Mouse (Mus musculus) left cerebral cortex, postnatal 25 days (tissue): Measurements from ENCODE around the gene Treml2. TPM values are rescaled to one million over a fixed set of nuclear protein-coding genes. Genes with fewer than 3 reads are reported as not detected.
A peak's percentile ranks its signal among the peaks of the same experiment; 100 is the strongest.
"Not testable (repeated sequence)": the region's sequence is repeated elsewhere in the genome, so short reads cannot be mapped to it uniquely, and the experiment has no call there.

Source experiments
- DNase-seq, 2 experiments: peaks; one replicate each; pipeline ENCODE4 v3.0.0; 2022; ENCODE audit warnings: low spot score in 2 of 2, mixed read lengths in 1 of 2
- intact Hi-C: fragments of 180-260 bp; cut with DNase I; formaldehyde crosslinking; loops from one replicate; pipeline ENCODE4 v1.15.1; 2025
- total RNA-seq, 2 experiments: library from RNA; stranded (reverse); gene quantifications; 2 replicates each; pipeline ENCODE4 v1.2.3; 2021

Gene Treml2
- total RNA-seq, 2 experiments from 2014 or later = 0.18 to 0.57 TPM

GRCm38 (mm10) chr17:48286765-48287164 lies 12.5 kb upstream of the Treml2 start:
- no peak for DNase-seq
- intact Hi-C loops = loop anchor here (5.0 kb wide), 1 partner anchor 41 kb away; no protein-coding TSS in a partner anchor

- intact Hi-C loops = loop anchor here (5.0 kb wide), 1 partner anchor 40 kb away; no protein-coding TSS in a partner anchor
- peak in 1 of 2 experiments; percentile 15 for DNase-seq
Observed at GRCm38 (mm10) chr17:48287276-48287675, 12.0 kb upstream of the Treml2 start.

DNA sequence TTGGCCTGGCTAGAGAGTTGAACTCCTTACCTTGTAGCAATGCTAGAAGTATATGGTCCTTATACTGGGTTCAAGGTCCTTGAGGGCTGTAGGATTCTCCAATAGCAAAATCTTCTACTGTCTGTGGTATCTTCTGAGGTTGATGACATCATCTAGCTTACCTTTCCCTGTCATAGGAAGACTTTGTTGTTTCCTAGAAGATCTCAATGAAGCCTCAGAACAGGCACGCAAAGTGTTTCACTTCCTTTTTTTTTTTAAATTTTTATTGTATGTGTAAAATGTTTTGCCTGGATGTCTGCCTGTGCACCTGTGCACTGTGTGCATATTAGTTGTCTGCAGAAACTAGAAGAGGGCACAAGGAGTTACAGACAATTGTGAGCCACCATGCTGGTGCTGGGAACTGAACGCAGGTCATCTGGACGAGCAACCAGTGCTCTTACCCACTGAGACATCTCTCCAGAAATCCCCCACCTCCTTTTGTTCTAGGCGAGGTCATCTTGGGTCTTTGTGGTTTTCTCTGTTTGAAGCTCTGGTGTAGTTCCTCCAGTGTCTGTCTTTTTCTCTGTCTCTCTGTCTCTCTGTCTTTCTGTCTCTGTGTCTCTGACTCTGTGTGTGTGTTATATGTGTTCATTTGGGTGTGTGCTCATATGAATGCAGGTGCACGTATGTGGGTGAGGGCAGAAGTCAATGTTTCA lies 5.7 kb upstream of the Treml2 start:
- intact Hi-C loops = no loop called here

GRCm38 (mm10) chr17:48299756-48300155 lies 458 bp downstream of the Treml2 start:
- no peak for DNase-seq
- intact Hi-C loops = no loop called here

More for the DNA sequence above, 5.7 kb upstream of the Treml2 start:
- no peak for DNase-seq

DNA sequence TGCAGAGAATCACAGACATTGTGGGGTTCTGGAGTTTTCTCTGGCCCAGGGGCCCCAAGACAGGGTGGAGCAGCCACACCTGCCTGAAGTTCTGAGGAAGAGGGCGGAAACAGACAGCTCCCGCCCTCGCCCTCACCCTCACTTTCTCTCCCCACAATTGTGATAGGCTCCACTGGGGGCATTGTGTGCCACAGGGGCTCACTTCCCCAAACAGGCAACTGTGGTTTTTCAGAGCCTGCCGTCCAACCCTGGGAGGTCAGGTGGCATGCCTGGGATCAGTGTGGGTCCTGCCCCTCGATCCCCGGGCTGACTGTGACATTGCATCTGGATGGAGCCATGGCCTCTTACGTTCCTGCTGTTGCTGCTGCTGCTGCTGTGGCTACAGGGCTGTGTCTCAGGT lies 901 bp downstream of the Treml2 start:
- intact Hi-C loops = no loop called here
- DNase-seq = no peak

DNA sequence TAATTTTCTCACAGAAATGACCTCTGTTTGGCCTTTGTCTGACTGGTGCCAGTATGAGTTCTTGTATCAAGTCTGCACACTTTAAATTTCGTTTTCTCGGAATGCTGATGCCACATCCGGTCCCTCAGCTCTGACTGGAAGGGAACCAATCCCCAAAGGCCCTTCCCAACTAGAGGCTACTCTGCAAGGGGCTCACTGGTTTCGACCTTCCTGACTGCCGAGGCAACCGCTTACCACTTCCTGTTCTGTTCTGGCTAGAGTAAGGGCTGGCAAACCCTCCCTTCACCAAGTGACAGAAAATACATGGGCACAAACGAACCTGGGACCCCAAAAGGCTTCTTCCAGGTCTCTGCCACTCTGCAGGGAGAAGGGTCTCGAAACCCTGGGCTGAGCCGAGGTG lies 1.6 kb downstream of the Treml2 start:
- intact Hi-C loops = no loop called here
- peak in 1 of 2 experiments; percentile 8 for DNase-seq

DNA sequence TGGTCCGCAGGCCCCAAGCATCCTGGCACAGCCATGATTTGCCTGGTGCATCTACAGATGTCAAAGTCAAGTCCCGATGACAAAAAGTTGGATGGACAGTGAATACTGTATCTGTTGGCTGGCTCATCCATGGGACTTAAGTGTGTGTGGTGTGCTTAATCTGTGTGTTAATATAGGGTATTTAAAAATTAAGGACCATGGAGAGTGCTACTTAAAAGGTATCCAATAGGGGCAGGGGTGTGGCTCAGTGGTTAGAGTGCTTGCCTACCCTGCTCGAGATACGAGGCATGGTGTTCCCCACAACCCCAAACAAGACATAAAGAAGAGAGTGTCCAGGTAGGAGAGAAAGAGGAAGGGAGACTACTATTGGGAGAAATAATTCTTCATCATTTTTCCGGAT lies 2.5 kb downstream of the Treml2 start:
- intact Hi-C loops = no loop called here
- no peak for DNase-seq

DNA sequence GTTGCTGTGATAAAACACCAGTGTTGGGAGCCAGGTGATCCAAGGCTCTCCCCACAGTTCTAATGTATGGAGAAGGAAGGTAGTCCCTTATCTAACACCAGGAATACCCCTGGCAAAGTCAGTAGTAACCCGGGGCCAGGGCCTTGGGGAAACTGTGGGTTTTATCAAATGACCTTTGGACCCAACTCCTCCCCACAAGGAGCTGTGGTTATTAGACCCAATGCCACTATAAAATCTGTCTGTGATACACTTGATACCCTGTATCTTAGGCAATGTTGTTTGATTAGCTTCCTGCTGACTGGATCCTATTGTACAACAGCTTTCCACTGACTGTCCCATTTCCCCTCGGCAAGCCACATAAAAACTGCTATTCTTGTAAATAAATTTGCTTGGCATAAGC lies 12.8 kb downstream of the Treml2 start:
- intact Hi-C loops = no loop called here
- no peak for DNase-seq

- DNase-seq = not testable (repeated sequence)
- intact Hi-C loops = loop anchor here (5.0 kb wide), 1 partner anchor 149 kb away; the partner anchor contains the start of gene A530064D06Rik
Observed at GRCm38 (mm10) chr17:48315905-48316579, 16.7 kb downstream of the Treml2 start, which contains the start of gene B430306N03Rik. TSS of gene B430306N03Rik (plus strand) at chr17:48316141.

DNA sequence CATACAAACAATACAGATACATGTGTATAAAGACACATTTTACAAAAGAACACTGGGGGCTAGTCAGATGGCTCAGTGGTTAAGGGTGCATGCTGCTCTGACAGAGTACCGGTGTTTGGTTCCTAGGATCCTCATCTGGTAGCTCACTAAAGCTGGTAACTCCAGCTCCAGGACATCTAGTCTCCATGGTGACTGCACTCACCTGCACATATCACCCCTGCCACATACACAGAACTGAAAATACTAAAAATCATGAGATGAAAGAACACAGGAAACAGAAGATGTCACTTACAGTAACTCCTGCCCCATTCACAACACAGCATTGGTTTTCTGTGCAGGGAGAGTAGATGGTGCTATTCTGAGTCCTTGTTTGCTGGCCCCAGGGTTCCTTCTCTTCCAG lies 19.4 kb downstream of the Treml2 start:
- intact Hi-C loops = loop anchor here (5.0 kb wide), 1 partner anchor 151 kb away; the partner anchor contains the start of gene A530064D06Rik
- DNase-seq = no peak

DNA sequence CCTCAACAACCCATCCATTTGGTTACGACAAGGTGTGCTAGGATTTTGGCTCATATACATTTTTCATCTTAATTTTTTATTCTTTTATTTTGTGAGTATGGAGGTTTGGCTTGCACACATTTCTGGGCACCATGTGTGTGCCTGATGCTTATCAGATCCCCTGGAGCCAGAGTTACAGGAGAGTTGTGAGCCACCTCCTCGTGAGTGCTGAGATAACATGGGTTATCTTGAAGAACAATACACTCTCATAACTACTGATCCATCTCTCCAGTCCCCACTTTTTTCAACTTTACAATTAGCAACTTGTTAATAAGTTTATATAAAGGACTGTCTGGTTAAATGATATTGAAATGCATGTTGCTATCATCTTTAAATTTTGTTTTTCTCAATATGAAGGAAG lies 22.0 kb downstream of the Treml2 start:
- intact Hi-C loops = no loop called here
- DNase-seq = no peak

GRCm38 (mm10) chr17:48323236-48323635 lies 23.9 kb downstream of the Treml2 start:
- DNase-seq = no peak
- intact Hi-C loops = no loop called here

DNA sequence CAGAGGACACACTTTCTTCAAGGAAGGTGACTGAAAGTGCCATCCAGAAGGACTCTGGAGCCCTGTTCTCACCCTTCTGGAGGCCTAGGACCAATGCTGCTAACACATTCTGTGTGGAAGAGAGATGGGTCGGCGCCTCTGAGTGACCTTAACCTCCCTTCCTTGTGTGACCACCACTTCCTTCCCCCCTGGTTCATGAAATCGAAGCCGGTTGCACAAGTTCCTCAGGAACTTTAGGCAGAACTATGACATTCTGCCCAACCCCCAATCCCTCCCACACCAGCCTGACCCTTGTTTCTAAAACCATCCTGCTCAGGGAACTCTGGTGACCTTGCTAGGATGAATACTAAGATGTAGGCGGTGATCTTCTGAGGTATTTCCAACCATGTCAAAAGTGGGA lies 25.0 kb downstream of the Treml2 start:
- intact Hi-C loops = no loop called here
- DNase-seq = no peak

- DNase-seq = no peak
- intact Hi-C loops = loop anchor here (5.0 kb wide), 3 partner anchors 38 to 82 kb away; partner anchors contain the start of gene Nfya
Observed at GRCm38 (mm10) chr17:48325093-48325492, 25.8 kb downstream of the Treml2 start.

GRCm38 (mm10) chr17:48325638-48326037 lies 26.3 kb downstream of the Treml2 start:
- no peak for DNase-seq
- intact Hi-C loops = loop anchor here (1.0 to 5.0 kb wide), 4 partner anchors 38 to 82 kb away; partner anchors contain the start of gene Nfya

DNA sequence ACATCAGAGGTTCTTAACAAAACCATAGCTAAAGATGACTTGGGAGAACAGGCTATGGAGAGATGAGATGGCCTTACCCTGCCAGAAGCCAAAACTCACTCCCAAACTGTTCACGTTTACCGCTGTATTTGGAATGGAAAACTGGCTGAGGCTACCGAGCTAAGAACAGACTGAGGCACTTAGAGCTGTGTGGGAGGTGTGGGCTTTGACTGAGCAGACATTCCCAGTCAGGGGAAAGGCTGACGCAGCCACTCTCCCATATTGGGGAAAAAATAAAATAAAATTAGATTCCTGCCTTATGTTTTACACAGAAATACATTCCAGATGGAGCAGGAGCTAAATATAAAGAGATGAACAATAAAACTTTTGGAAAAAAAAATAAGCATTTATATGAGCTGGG lies 27.4 kb downstream of the Treml2 start:
- intact Hi-C loops = loop anchor here (1.0 to 5.0 kb wide), 4 partner anchors 39 to 81 kb away; partner anchors contain the start of gene Nfya
- DNase-seq = peak; percentile 80 to 97

GRCm38 (mm10) chr17:48332524-48332923 lies 33.2 kb downstream of the Treml2 start:
- intact Hi-C loops = loop anchor here (10.0 kb wide), 1 partner anchor 458 kb away; no protein-coding TSS in a partner anchor
- no peak for DNase-seq

DNA sequence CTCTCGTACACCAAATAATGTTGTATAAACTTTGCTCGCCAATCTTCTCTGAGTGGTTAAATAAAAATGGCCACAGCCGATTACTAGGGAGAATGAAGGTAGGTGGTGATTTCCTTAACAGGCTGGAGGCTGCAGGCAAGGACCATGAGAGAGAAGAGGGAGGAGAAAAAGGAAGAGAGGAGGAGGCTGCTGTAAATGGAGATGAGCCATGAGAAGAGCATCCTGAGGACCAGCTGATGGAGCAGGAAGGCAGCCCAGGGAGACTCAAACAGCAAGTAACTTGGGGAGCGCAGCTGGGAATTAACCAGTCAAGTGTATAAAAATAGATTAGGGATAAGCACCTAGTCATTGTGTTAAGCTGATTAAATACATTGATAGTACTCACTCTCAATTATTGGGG lies 34.9 kb downstream of the Treml2 start:
- peak in 1 of 2 experiments; percentile 59 for DNase-seq
- intact Hi-C loops = loop anchor here (10.0 kb wide), 1 partner anchor 459 kb away; no protein-coding TSS in a partner anchor

- peak; percentile 82 to 86 for DNase-seq
- intact Hi-C loops = loop anchor here (1.0 to 10.0 kb wide), 4 partner anchors 62 to 462 kb away; no protein-coding TSS in a partner anchor
Observed at GRCm38 (mm10) chr17:48336857-48337256, 37.6 kb downstream of the Treml2 start.

- intact Hi-C loops = no loop called here
- no peak for DNase-seq
Observed at GRCm38 (mm10) chr17:48340267-48340666, 41.0 kb downstream of the Treml2 start.
